Mouse (Mus musculus): Measurements from ENCODE around the gene Wrap73. TPM values are rescaled to one million over a fixed set of nuclear protein-coding genes. Genes with fewer than 3 reads are reported as not detected.

Gene Wrap73
- total RNA-seq, 2 experiments from 2014 or later: 12.6 to 13.5 TPM

DNA sequence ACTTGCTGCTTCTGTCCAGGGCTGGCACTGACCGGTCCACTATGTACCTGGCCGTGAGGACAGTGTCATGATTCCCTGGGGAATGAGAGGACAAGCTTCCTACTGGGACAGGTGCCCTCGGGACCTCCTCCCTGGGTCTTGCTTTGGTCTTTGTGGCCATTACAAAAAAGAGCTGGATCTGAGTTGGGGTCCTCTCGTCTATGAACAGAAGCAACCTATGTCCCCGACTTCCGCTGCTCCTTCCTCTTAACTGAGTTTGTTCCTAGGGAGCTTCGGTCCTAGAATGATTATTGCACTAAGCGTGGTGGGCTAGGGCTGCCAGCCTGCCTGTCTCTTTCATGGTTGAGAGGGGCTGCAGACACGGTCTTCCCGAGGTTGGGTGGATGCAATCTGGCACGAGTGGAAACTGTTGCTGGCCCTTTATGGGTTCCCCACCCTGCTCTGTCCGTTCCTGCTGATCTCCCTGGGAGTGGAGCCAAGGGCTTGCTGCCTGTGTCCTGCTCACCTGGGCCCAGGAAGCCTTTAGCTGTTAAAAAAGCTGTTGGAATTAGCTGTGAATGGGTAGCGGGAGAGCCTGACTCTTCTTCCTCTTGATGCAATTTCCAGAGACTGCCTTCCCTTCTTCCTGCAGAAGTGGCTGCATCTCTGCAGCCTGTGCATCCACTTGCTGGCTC is 29.9 kb downstream of the Wrap73 start:
- intact Hi-C loops (cut with DNase I): no loop called here
- DNase-seq: no peak

GRCm38 (mm10) chr4:154177257-154177656 is 35.1 kb downstream of the Wrap73 start:
- DNase-seq: peak; percentile 70 to 72
- intact Hi-C loops (cut with DNase I): no loop called here

DNA sequence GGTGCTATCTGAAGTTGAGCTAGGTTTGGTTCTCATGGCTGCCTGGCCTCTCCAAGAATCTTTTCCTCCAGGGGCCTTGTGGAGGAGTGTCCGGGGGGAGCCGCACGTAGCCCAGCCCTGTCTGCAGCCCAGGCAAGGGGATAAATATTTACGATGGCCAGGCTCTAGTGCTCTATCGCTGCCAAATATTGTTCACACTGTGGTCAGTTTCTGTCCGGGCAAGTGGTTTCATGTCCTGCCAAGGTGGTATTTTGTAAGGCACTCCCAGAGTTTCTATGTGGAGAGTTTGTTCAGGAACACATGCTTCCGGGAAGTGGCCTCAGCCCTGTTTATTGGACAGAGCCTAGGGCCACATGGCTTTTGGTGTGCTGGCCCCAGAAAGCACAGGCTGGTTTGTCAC is 38.8 kb downstream of the Wrap73 start:
- DNase-seq: no peak
- intact Hi-C loops (cut with DNase I): no loop called here

- intact Hi-C loops (cut with DNase I): no loop called here
- DNase-seq: peak in 1 of 2 experiments; percentile 31
Observed at GRCm38 (mm10) chr4:154183566-154183965, 41.4 kb downstream of the Wrap73 start.

GRCm38 (mm10) chr4:154185001-154185400 is 42.8 kb downstream of the Wrap73 start:
- DNase-seq: no peak
- intact Hi-C loops (cut with DNase I): no loop called here

GRCm38 (mm10) chr4:154186002-154186537 is 43.9 kb downstream of the Wrap73 start:
- DNase-seq: no peak
- intact Hi-C loops (cut with DNase I): no loop called here

DNA sequence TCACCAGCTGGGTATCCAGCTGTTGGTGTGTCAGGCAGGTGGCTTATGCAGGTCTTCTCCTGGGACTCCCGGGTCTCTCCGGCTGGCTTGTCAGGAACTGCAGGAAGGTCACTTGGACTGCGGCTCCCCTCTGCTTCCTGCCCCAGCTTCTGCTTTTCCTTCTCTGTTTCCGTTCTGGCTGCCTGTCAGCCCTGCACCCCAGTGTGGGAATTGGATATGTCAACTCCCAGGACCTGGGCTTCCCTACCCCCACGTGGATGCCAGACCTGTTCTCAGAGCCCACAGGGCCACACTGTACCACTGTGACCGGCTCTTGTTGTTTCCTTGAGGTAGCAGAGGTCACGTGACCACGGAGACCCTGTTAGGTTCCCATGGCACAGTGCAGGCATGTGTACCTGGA is 46.8 kb downstream of the Wrap73 start:
- peak; percentile 28 to 31 for DNase-seq
- intact Hi-C loops (cut with DNase I): no loop called here

- intact Hi-C loops (cut with DNase I): no loop called here
- no peak for DNase-seq
Observed at GRCm38 (mm10) chr4:154197961-154198360, 55.8 kb downstream of the Wrap73 start.

DNA sequence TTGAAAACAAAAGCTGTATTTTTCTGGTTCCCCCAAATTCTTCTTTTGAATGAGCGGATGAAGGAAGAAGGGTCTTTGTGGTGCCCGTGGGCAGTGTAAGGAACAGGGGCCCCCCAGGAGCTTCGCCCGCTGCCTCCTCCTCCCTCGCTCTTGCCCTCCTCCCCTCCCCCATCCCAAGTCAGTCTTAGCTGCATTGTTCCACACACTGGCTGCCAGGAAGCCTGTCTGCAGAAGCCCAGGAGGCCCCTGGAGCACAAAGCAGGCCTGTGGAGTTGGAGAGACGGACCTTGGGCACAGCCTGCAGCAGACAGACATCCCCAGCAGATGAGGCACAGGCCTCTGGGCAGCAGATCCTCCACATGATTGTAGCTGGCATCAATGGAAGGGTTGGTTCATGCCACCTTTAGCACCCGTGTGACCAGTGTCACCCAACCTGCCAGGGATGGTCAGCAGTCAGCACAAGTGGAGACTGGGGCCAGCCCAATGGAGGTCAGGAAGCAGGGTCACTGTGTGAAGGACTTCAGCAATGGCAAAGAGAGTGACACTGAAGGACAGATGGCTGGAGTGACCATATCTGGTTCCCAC is 56.3 kb downstream of the Wrap73 start:
- intact Hi-C loops (cut with DNase I): no loop called here
- DNase-seq: no peak

- intact Hi-C loops (cut with DNase I): no loop called here
Observed at GRCm38 (mm10) chr4:154201511-154201910, 59.3 kb downstream of the Wrap73 start.

DNA sequence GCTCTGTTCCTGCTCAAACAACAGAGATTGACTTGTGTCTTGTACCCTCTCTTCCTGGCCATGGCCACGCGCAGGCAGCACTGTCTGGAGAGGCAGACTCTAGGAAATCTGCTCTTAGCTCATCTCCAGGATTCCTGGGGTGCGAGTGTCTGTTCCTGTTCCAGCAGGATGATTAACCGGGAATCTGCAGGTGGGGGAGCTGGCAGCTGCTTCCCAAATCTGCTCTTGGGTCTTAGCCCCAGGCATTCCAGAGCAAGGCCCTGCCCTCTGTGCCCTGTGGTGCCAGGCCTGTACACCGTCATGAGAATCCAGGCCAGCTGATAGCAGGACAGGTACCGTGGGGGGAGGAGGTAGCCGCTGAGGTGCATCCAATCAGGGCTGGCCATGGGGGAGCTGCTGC is 62.4 kb downstream of the Wrap73 start:
- no peak for DNase-seq
- intact Hi-C loops (cut with DNase I): no loop called here

More at GRCm38 (mm10) chr4:154201511-154201910, 59.3 kb downstream of the Wrap73 start:
- no peak for DNase-seq

- peak; percentile 72 to 73 for DNase-seq
- intact Hi-C loops (cut with DNase I): no loop called here
Observed at GRCm38 (mm10) chr4:154205392-154205791, 63.2 kb downstream of the Wrap73 start.

GRCm38 (mm10) chr4:154207261-154207660 is 65.1 kb downstream of the Wrap73 start:
- intact Hi-C loops (cut with DNase I): loop anchor here (1.0 to 2.0 kb wide), 2 partner anchors 39 to 142 kb away; no protein-coding TSS in a partner anchor
- DNase-seq: peak; percentile 73 to 80

DNA sequence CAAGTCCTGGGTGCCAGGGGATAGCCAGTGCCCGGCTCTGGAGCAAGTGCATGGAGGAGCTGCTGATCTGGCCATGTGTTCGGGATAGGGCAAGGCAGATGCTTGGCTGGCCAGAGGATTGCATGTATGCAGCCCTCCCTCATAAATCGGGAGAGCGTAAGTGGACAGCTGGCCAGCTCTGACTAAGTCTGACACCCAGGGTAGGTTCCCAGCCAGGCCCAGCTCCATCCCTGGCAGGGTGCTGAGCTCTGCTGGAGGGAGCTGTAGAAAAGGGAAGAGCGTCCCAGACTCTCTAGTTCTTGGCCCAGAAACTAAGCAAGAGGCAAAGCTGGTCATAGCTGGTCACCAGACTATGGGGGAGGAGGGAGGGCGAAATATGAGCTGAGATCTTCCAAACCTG is 66.9 kb downstream of the Wrap73 start:
- intact Hi-C loops (cut with DNase I): loop anchor here (2.0 kb wide), 1 partner anchor 32 kb away; no protein-coding TSS in a partner anchor
- DNase-seq: peak; percentile 66 to 67

- no peak for DNase-seq
- intact Hi-C loops (cut with DNase I): loop anchor here (2.0 kb wide), 1 partner anchor 31 kb away; no protein-coding TSS in a partner anchor
Observed at GRCm38 (mm10) chr4:154209825-154210224, 67.7 kb downstream of the Wrap73 start.

- intact Hi-C loops (cut with DNase I): no loop called here
- DNase-seq: no peak
Observed at GRCm38 (mm10) chr4:154211459-154211858, 69.3 kb downstream of the Wrap73 start.

DNA sequence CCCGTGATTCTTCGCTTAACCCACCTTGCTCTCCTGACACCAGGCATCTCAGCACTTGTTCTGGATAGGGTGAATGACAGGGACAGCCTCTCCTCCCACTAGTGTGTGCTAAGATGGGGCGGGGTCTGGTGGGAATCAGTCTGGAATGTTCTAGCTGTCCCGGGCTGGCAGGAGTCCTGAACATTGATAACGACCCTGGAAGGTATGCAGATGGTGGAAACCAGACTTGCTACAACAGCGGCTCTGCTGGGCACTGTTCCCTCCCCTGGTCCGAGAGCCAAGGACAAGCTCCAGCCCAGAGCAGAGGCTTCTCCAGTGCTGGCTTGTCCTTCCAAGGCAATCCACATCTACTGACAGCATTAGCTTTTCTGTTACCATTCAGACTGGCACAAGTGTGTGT is 71.4 kb downstream of the Wrap73 start:
- intact Hi-C loops (cut with DNase I): no loop called here
- peak; percentile 80 to 83 for DNase-seq

DNA sequence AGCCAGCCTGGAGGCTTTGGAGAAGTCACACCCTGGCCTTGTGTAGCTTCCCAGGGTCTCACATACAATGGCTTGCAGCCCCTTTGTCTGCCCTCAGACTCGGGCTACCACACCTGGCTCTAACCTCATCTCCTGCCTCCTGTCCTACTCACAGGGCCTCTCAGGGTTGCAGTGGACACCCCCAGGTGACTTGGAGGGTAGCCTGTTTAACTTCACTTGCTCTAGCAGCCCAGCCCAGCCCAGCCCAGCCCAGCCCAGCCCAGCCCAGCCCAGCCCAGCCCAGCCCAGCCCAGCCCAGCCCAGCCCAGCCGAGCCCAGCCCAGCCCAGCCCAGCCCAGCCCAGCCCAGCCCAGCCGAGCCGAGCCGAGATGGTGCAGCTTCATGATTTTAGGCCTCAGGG is 71.9 kb downstream of the Wrap73 start:
- no peak for DNase-seq
- intact Hi-C loops (cut with DNase I): no loop called here
